Mouse (Mus musculus): ENCODE results near the gene Best1.

Best1 gene

GRCm38 (mm10) chr19:10022414-10023303, 21.2 kb upstream of the Best1 start:
- peak; percentile 57 for DNase-seq (ENCODE audit: low spot score)

GRCm38 (mm10) chr19:10021981-10022380, 20.5 kb upstream of the Best1 start:
- no peak for DNase-seq (ENCODE audit: low spot score)

- DNase-seq (ENCODE audit: low spot score): no peak
Measured at GRCm38 (mm10) chr19:10019214-10019760, 17.9 kb upstream of the Best1 start.

- DNase-seq (ENCODE audit: low spot score): no peak
Measured at GRCm38 (mm10) chr19:10018527-10018818, 17.0 kb upstream of the Best1 start.

GRCm38 (mm10) chr19:10017637-10018526, 16.4 kb upstream of the Best1 start:
- peak; percentile 92 for DNase-seq (ENCODE audit: low spot score)

GRCm38 (mm10) chr19:10016151-10016550, 14.7 kb upstream of the Best1 start:
- no peak for DNase-seq (ENCODE audit: low spot score)

- DNase-seq (ENCODE audit: low spot score): no peak
Measured at GRCm38 (mm10) chr19:10015442-10015841, 14.0 kb upstream of the Best1 start.

GRCm38 (mm10) chr19:10014824-10015223, 13.4 kb upstream of the Best1 start:
- no peak for DNase-seq (ENCODE audit: low spot score)

GRCm38 (mm10) chr19:10013913-10014312, 12.5 kb upstream of the Best1 start:
- DNase-seq (ENCODE audit: low spot score): no peak

- DNase-seq (ENCODE audit: low spot score): no peak
Measured at GRCm38 (mm10) chr19:10013348-10013747, 11.9 kb upstream of the Best1 start.

- DNase-seq (ENCODE audit: low spot score): no peak
Measured at GRCm38 (mm10) chr19:10012827-10013278, 11.4 kb upstream of the Best1 start.

- DNase-seq (ENCODE audit: low spot score): no peak
Measured at GRCm38 (mm10) chr19:10011408-10011807, 10.0 kb upstream of the Best1 start.

GRCm38 (mm10) chr19:10003696-10004095, 2.3 kb upstream of the Best1 start:
- DNase-seq (ENCODE audit: low spot score): no peak

- no peak for DNase-seq (ENCODE audit: low spot score)
Measured at GRCm38 (mm10) chr19:10000330-10000729, 1.1 kb downstream of the Best1 start.

GRCm38 (mm10) chr19:9998736-9999486, 2.5 kb downstream of the Best1 start:
- DNase-seq (ENCODE audit: low spot score): no peak

- DNase-seq (ENCODE audit: low spot score): no peak
Measured at GRCm38 (mm10) chr19:9998063-9998416, 3.4 kb downstream of the Best1 start.

GRCm38 (mm10) chr19:9997204-9998062, 4.0 kb downstream of the Best1 start:
- no peak for DNase-seq (ENCODE audit: low spot score)

- peak; percentile 90 for DNase-seq (ENCODE audit: low spot score)
Measured at GRCm38 (mm10) chr19:9993036-9993656, 8.3 kb downstream of the Best1 start.

- DNase-seq (ENCODE audit: low spot score): peak; percentile 18
Measured at GRCm38 (mm10) chr19:9992011-9992958, 9.1 kb downstream of the Best1 start.
